ENCODE assay signal across 14 mouse cellular contexts in genomic region chr14:58046639-58047284, GRCm38 (mm10). TPM values are rescaled to one million over a fixed set of nuclear protein-coding genes. Genes with fewer than 3 reads are reported as not detected.
"Had no signal": no experiment of that assay in that cellular context is flagged by ENCODE, and none has a peak within 500 bp of the region (broad histone marks: within the 10 kb centered on the region; RNA-seq: fewer than 3 reads in every experiment).

No protein-coding gene starts in this region.

- H3K27me3 ChIP-seq: limb, embryonic 12.5 days; liver, embryonic 15.5 days; midbrain, embryonic 13.5 days had no signal

- H3K4me2 ChIP-seq: hindbrain, embryonic 14.5 days; limb, embryonic 12.5 days; liver, embryonic 15.5 days; midbrain, embryonic 13.5 days had no signal

- H3K36me3 ChIP-seq: limb, embryonic 12.5 days; liver, embryonic 15.5 days; midbrain, embryonic 13.5 days had no signal

- H3K9ac ChIP-seq: hindbrain, embryonic 14.5 days; limb, embryonic 12.5 days; liver, embryonic 15.5 days; midbrain, embryonic 13.5 days had no signal

- DNase-seq: liver; lung, adult 2 months; lung, postnatal 36 days; right cerebral cortex, postnatal 14 days; thymus, adult 2 months; thymus, postnatal 25 days had no signal

- H3K4me3 ChIP-seq: left cerebral cortex, adult 2 months; limb, embryonic 12.5 days; liver, embryonic 15.5 days; midbrain, embryonic 13.5 days had no signal

- H3K27ac ChIP-seq: hindbrain, embryonic 14.5 days; left cerebral cortex, adult 2 months; limb, embryonic 12.5 days; liver, embryonic 15.5 days; midbrain, embryonic 13.5 days had no signal

- ATAC-seq: lung, postnatal 0 days; midbrain, embryonic 13.5 days had no signal

- H3K9me3 ChIP-seq: limb, embryonic 12.5 days; liver, embryonic 15.5 days; midbrain, embryonic 13.5 days had no signal

- H3K4me1 ChIP-seq: limb, embryonic 12.5 days; liver, embryonic 15.5 days; midbrain, embryonic 13.5 days had no signal

RNA-seq across cellular contexts. Expression of gene Fgf9, which starts 23.6 kb away (rescaled TPM):
- total RNA-seq: megakaryocyte progenitor cell, adult 5-6 weeks had no signal
- polyA plus RNA-seq: spleen, adult 2 months had no signal
